Mouse (Mus musculus): ENCODE data around the gene Klf4. TPM values are rescaled to one million over a fixed set of nuclear protein-coding genes. Genes with fewer than 3 reads are reported as not detected.

The Klf4 gene
- total and polyA plus RNA-seq, 2 experiments from 2014 or later, result 4.3 to 10.6 TPM

DNA sequence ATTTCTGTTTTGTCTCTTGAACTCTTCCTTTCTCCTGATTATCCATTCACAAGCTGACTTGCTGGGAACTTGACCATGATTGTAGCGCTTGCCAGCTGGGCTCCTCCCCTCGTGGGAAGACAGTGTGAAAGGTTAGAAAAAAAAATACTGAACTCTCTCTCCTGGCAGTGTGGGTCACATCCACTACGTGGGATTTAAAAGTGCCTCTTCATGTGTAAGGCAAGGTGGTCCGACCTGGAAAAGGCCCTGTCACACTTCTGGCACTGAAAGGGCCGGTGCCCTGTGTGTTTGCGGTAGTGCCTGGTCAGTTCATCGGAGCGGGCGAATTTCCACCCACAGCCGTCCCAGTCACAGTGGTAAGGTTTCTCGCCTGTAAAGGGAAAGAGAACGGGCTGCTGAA, 4.3 kb downstream of the Klf4 start:
- H3K4me3 ChIP-seq (ENCODE audit: low read length), result no peak overlapping the region
- H3K27ac ChIP-seq, result no peak overlapping the region
- DNase-seq (ENCODE audit: low spot score) (no peak), ATAC-seq (no peak)
- no peaks in the 10 kb centered on the region for H3K36me3 ChIP-seq (ENCODE audit: insufficient read depth, low read length)
- no peak overlapping the region for H3K4me2 ChIP-seq (ENCODE audit: low read depth, low read length)
- H3K9me3 ChIP-seq (ENCODE audit: low read length), result no peaks in the 10 kb centered on the region
- TF ChIP-seq CTCF (IDR thresholded peaks at IDR 0.05; ENCODE audit: low read depth), result no peak
- no peak overlapping the region for H3K9ac ChIP-seq (replicated peaks; ENCODE audit: low read length)
- 77% methylated on average over 12 of the region's 12 CpGs for WGBS
- peaks cover 5% of the 10 kb centered on the region; the same call in 1 of the 2 replicates for H3K4me1 ChIP-seq (ENCODE audit: insufficient read depth, low read length)
- 0 out of 2 replicates have a peak, but pooled peaks cover 5% of the 10 kb centered on the region for H3K27me3 ChIP-seq (ENCODE audit: insufficient read depth, low read length)

- Histone ChIP-seq H3K27me3 (ENCODE audit: insufficient read depth, low read length) (0 out of 2 replicates have a peak, but pooled peaks cover 2% of the 10 kb centered on the region), H3K9ac (replicated peaks; ENCODE audit: low read length) (no peak overlapping the region), H3K4me3 (ENCODE audit: low read length) (no peak overlapping the region), H3K4me2 (ENCODE audit: low read depth, low read length) (no peak overlapping the region), H3K9me3 (ENCODE audit: low read length) (no peaks in the 10 kb centered on the region), H3K4me1 (ENCODE audit: insufficient read depth, low read length) (peaks cover 2% of the 10 kb centered on the region; the same call in 1 of the 2 replicates), H3K36me3 (ENCODE audit: insufficient read depth, low read length) (no peaks in the 10 kb centered on the region), H3K27ac (no peak overlapping the region)
- ATAC-seq (no peak), DNase-seq (ENCODE audit: low spot score) (peak; percentile 83)
- WGBS, result 75% methylated on average over 5 of the region's 5 CpGs
- TF ChIP-seq CTCF (IDR thresholded peaks at IDR 0.05; ENCODE audit: low read depth), result peak; percentile 68
These were observed 5.8 kb downstream of the Klf4 start for GRCm38 (mm10) chr4:55526247-55527115.

- DNase-seq (ENCODE audit: low spot score) (no peak), ATAC-seq (no peak)
- Histone ChIP-seq H3K9ac (replicated peaks; ENCODE audit: low read length) (no peak overlapping the region), H3K9me3 (ENCODE audit: low read length) (no peaks in the 10 kb centered on the region), H3K4me2 (ENCODE audit: low read depth, low read length) (no peak overlapping the region), H3K4me3 (ENCODE audit: low read length) (no peak overlapping the region), H3K27ac (no peak overlapping the region), H3K4me1 (ENCODE audit: insufficient read depth, low read length) (no peaks in the 10 kb centered on the region), H3K27me3 (ENCODE audit: insufficient read depth, low read length) (no peaks in the 10 kb centered on the region; the same call in 1 of the 2 replicates), H3K36me3 (ENCODE audit: insufficient read depth, low read length) (no peaks in the 10 kb centered on the region)
- WGBS, result 81% methylated on average over 4 of the region's 4 CpGs
- TF ChIP-seq CTCF (IDR thresholded peaks at IDR 0.05; ENCODE audit: low read depth), result no peak
These were observed 8.3 kb downstream of the Klf4 start for GRCm38 (mm10) chr4:55523921-55524320.

DNA sequence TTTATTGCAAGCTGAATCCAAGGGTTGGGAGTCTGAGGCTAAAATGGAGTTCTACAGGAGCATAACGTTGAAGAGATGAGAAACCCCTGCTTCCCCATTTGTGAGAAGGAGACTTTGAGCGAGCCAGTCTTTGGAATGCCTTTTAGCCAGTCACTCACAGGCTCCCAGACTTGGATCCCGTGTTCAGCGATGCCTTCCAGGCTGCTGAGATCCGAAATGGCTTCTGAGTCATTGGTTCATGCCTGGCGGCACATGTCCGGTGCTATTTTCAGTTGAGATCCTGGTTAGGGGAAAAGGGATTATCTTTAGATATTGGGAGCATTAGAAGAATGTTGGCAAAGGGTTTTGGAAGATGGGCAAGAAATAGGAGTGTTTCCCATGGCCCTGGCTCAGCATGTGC, 14.8 kb downstream of the Klf4 start:
- H3K4me3 ChIP-seq (ENCODE audit: low read length), result no peak overlapping the region
- no peaks in the 10 kb centered on the region for H3K9me3 ChIP-seq (ENCODE audit: low read length)
- no peaks in the 10 kb centered on the region for H3K36me3 ChIP-seq (ENCODE audit: insufficient read depth, low read length)
- no peaks in the 10 kb centered on the region for H3K4me1 ChIP-seq (ENCODE audit: insufficient read depth, low read length)
- H3K4me2 ChIP-seq (ENCODE audit: low read depth, low read length), result no peak overlapping the region
- no peak for DNase-seq (ENCODE audit: low spot score)
- ATAC-seq, result no peak
- H3K27ac ChIP-seq, result no peak overlapping the region
- no peak overlapping the region for H3K9ac ChIP-seq (replicated peaks; ENCODE audit: low read length)
- 88% methylated on average over 7 of the region's 7 CpGs for WGBS
- no peaks in the 10 kb centered on the region; the same call in 1 of the 2 replicates for H3K27me3 ChIP-seq (ENCODE audit: insufficient read depth, low read length)
- TF ChIP-seq CTCF (IDR thresholded peaks at IDR 0.05; ENCODE audit: low read depth), result no peak

- Histone ChIP-seq H3K27me3 (ENCODE audit: insufficient read depth, low read length) (no peaks in the 10 kb centered on the region; the same call in 1 of the 2 replicates), H3K9me3 (ENCODE audit: low read length) (no peaks in the 10 kb centered on the region), H3K9ac (replicated peaks; ENCODE audit: low read length) (no peak overlapping the region), H3K36me3 (ENCODE audit: insufficient read depth, low read length) (no peaks in the 10 kb centered on the region), H3K27ac (no peak overlapping the region), H3K4me3 (ENCODE audit: low read length) (no peak overlapping the region), H3K4me1 (ENCODE audit: insufficient read depth, low read length) (no peaks in the 10 kb centered on the region), H3K4me2 (ENCODE audit: low read depth, low read length) (no peak overlapping the region)
- no peak for TF ChIP-seq CTCF (IDR thresholded peaks at IDR 0.05; ENCODE audit: low read depth)
- ATAC-seq (no peak), DNase-seq (ENCODE audit: low spot score) (no peak)
- 83% methylated on average over 8 of the region's 8 CpGs for WGBS
These were observed 16.2 kb downstream of the Klf4 start for GRCm38 (mm10) chr4:55516048-55516447.

DNA sequence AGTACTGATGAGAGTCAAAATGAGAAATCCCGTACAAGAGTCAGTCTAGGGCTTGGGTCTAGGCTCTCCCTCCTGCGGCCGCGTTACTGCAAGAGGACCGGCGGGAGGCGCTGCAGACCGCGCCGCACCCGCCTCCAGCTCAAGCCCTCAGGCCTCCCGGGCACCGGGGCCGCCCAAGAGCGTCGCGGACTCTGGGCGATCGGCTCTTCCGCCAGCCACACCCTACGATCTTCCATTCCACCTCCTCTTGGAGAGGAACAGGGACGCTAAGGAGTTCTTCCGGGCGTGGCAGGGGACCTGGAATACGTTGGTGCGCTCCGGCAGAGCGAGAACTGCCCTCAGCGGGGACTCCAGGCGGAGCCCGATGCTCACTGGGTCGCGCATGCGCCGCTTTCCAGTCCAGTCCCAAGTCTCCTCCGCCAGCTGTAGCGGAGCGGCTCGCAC, 17.5 kb downstream of the Klf4 start:
- peak overlapping the region; percentile 46; the same call in 1 of the 2 replicates for H3K27ac ChIP-seq
- H3K9ac ChIP-seq (replicated peaks; ENCODE audit: low read length), result peak overlapping the region; percentile 63
- H3K4me2 ChIP-seq (ENCODE audit: low read depth, low read length), result peak overlapping the region; percentile 77
- no peaks in the 10 kb centered on the region for H3K36me3 ChIP-seq (ENCODE audit: insufficient read depth, low read length)
- peak; percentile 71 for TF ChIP-seq CTCF (IDR thresholded peaks at IDR 0.05; ENCODE audit: low read depth)
- DNase-seq (ENCODE audit: low spot score) (peak; percentile 88), ATAC-seq (peak; percentile 98)
- 1% methylated on average over 39 of the region's 39 CpGs for WGBS
- H3K4me3 ChIP-seq (ENCODE audit: low read length), result peak overlapping the region; percentile 56
- H3K27me3 ChIP-seq (ENCODE audit: insufficient read depth, low read length), result no peaks in the 10 kb centered on the region; the same call in 1 of the 2 replicates
- H3K9me3 ChIP-seq (ENCODE audit: low read length), result no peaks in the 10 kb centered on the region
- H3K4me1 ChIP-seq (ENCODE audit: insufficient read depth, low read length), result no peaks in the 10 kb centered on the region
